Mouse (Mus musculus): ENCODE measurements around the gene Vmp1. TPM values are rescaled to one million over a fixed set of nuclear protein-coding genes. Genes with fewer than 3 reads are reported as not detected.

Vmp1 gene
- polyA plus RNA-seq, 1 experiment from 2014 or later = 109 TPM

- Histone ChIP-seq H3K4me1 (replicated peaks) (no peaks in the 10 kb centered on the region), H3K27ac (ENCODE audit: poor library complexity, severe bottlenecking) (no peak overlapping the region), H3K36me3 (no peaks in the 10 kb centered on the region), H3K4me2 (no peak overlapping the region), H3K9me3 (replicated peaks) (no peaks in the 10 kb centered on the region), H3K4me3 (no peak overlapping the region), H3K27me3 (replicated peaks) (no peaks in the 10 kb centered on the region), H3K9ac (no peak overlapping the region)
- WGBS = 78% methylated on average over 4 of the region's 4 CpGs
- ATAC-seq (ENCODE audit: insufficient number of reproducible peaks, low FRiP score) = no peak
These were observed 84.0 kb downstream of the Vmp1 start for GRCm38 (mm10) chr11:86599378-86600208.

DNA sequence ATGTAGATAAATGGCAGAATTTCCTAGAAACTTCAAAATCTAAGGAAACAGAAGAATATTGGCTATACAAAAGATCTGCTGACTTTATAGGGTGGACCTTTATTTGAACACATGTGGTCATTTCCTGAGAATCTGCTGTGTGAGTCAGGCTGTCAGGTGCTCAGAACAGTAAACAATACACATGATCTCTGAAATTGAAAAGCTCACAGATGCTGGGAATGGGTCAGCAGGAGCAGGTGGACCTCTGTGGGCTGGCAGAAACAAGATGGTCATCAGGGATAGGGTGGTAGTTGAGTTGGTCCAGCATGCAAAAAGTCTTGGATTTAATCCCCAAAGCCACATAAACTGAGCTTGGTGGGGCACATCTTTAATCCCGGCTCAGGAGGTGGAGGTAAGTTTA is 85.1 kb downstream of the Vmp1 start:
- 84% methylated on average over 1 of the region's 1 CpGs for WGBS
- Histone ChIP-seq H3K9ac (no peak overlapping the region), H3K9me3 (replicated peaks) (no peaks in the 10 kb centered on the region), H3K27me3 (replicated peaks) (no peaks in the 10 kb centered on the region), H3K4me2 (no peak overlapping the region), H3K4me3 (no peak overlapping the region), H3K4me1 (replicated peaks) (peaks cover 6% of the 10 kb centered on the region; the same call in 1 of the 2 replicates), H3K36me3 (no peaks in the 10 kb centered on the region), H3K27ac (ENCODE audit: poor library complexity, severe bottlenecking) (no peak overlapping the region)
- ATAC-seq (ENCODE audit: insufficient number of reproducible peaks, low FRiP score) = no peak

DNA sequence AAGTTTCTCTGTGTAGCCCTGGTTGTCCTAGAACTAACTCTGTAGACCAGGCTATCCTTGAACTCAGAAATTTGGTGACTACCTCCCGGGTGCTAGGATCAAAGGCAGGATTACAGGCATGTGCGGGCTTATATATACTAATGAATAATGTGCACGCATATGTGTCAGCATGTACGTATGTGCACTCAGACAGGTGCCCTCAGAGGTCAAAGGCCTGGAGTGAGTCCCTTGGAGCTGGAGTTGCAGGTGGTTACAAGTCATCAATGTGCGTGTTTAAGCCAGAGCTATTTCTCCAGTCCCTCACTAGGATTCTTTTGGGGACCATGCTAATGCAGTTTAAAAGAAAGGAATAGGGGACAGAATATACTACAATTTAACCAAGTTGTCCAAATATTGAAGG is 85.5 kb downstream of the Vmp1 start:
- WGBS = 90% methylated on average over 5 of the region's 5 CpGs
- Histone ChIP-seq H3K36me3 (no peaks in the 10 kb centered on the region), H3K4me2 (no peak overlapping the region), H3K9ac (no peak overlapping the region), H3K9me3 (replicated peaks) (no peaks in the 10 kb centered on the region), H3K27ac (ENCODE audit: poor library complexity, severe bottlenecking) (no peak overlapping the region), H3K4me1 (replicated peaks) (peaks cover 11% of the 10 kb centered on the region), H3K4me3 (no peak overlapping the region), H3K27me3 (replicated peaks) (no peaks in the 10 kb centered on the region)
- no peak for ATAC-seq (ENCODE audit: insufficient number of reproducible peaks, low FRiP score)

GRCm38 (mm10) chr11:86596976-86597375 is 86.7 kb downstream of the Vmp1 start:
- no peak overlapping the region for H3K9ac ChIP-seq
- H3K4me1 ChIP-seq (replicated peaks) = peaks cover 21% of the 10 kb centered on the region
- 85% methylated on average over 3 of the region's 3 CpGs for WGBS
- no peak overlapping the region for H3K4me2 ChIP-seq
- no peaks in the 10 kb centered on the region for H3K9me3 ChIP-seq (replicated peaks)
- ATAC-seq (ENCODE audit: insufficient number of reproducible peaks, low FRiP score) = no peak
- no peaks in the 10 kb centered on the region for H3K36me3 ChIP-seq
- no peak overlapping the region for H3K4me3 ChIP-seq
- H3K27ac ChIP-seq (ENCODE audit: poor library complexity, severe bottlenecking) = no peak overlapping the region
- no peaks in the 10 kb centered on the region for H3K27me3 ChIP-seq (replicated peaks)

- Histone ChIP-seq H3K27ac (ENCODE audit: poor library complexity, severe bottlenecking) (no peak overlapping the region), H3K27me3 (replicated peaks) (no peaks in the 10 kb centered on the region), H3K4me1 (replicated peaks) (peaks cover 23% of the 10 kb centered on the region), H3K9me3 (replicated peaks) (no peaks in the 10 kb centered on the region), H3K4me2 (no peak overlapping the region), H3K9ac (no peak overlapping the region), H3K36me3 (no peaks in the 10 kb centered on the region), H3K4me3 (no peak overlapping the region)
- WGBS = 77% methylated on average over 7 of the region's 7 CpGs
- ATAC-seq (ENCODE audit: insufficient number of reproducible peaks, low FRiP score) = no peak
These were observed 87.3 kb downstream of the Vmp1 start for GRCm38 (mm10) chr11:86596187-86596960.

GRCm38 (mm10) chr11:86595366-86595765 is 88.3 kb downstream of the Vmp1 start:
- 93% methylated on average over 6 of the region's 6 CpGs for WGBS
- Histone ChIP-seq H3K36me3 (no peaks in the 10 kb centered on the region), H3K4me3 (no peak overlapping the region), H3K9ac (no peak overlapping the region), H3K9me3 (replicated peaks) (no peaks in the 10 kb centered on the region), H3K4me1 (replicated peaks) (peaks cover 23% of the 10 kb centered on the region), H3K27me3 (replicated peaks) (no peaks in the 10 kb centered on the region), H3K27ac (ENCODE audit: poor library complexity, severe bottlenecking) (no peak overlapping the region), H3K4me2 (no peak overlapping the region)
- no peak for ATAC-seq (ENCODE audit: insufficient number of reproducible peaks, low FRiP score)

DNA sequence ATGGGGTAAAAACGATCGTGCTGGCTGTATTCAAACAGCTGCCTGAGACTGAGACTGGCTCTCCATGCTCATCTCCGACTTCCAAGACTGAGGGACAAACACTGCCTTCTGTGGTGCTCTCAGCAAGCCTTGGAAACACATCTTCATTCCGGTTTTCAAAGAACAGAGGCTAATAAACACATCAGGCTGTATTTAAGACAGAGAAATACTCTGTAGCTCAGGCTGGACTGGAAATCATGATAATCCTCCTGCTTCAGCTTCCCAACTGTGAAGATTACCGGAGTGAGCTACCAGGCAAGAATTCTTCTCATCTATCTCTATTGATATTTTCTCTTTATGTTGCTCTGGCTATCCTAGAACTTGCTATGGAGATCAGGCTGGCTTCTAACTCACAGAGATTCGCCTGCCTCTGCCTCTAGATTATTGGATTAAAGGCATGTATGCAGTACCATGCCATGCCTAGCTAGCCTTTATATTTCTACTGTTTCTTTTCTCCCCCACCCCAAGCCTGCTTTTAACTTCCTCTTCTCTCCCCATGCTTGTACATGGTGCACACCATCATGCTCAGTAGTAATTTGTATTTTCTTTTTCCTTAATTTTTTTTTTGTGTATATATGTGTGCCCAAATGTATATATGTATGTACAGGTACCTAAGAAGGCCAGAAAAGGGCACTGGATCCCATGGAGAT is 89.3 kb downstream of the Vmp1 start:
- no peak overlapping the region for H3K27ac ChIP-seq (ENCODE audit: poor library complexity, severe bottlenecking)
- no peaks in the 10 kb centered on the region for H3K27me3 ChIP-seq (replicated peaks)
- no peak overlapping the region for H3K4me2 ChIP-seq
- no peak for ATAC-seq (ENCODE audit: insufficient number of reproducible peaks, low FRiP score)
- no peak overlapping the region for H3K9ac ChIP-seq
- peaks cover 23% of the 10 kb centered on the region for H3K4me1 ChIP-seq (replicated peaks)
- no peak overlapping the region for H3K4me3 ChIP-seq
- 75% methylated on average over 6 of the region's 6 CpGs for WGBS
- H3K36me3 ChIP-seq = no peaks in the 10 kb centered on the region
- no peaks in the 10 kb centered on the region for H3K9me3 ChIP-seq (replicated peaks)

GRCm38 (mm10) chr11:86593443-86593842 is 90.2 kb downstream of the Vmp1 start:
- H3K27ac ChIP-seq (ENCODE audit: poor library complexity, severe bottlenecking) = peak overlapping the region; percentile 47; the same call in 1 of the 2 replicates
- no peak overlapping the region for H3K4me2 ChIP-seq
- 79% methylated on average over 5 of the region's 5 CpGs for WGBS
- no peak for ATAC-seq (ENCODE audit: insufficient number of reproducible peaks, low FRiP score)
- peaks cover 23% of the 10 kb centered on the region for H3K4me1 ChIP-seq (replicated peaks)
- H3K27me3 ChIP-seq (replicated peaks) = no peaks in the 10 kb centered on the region
- no peaks in the 10 kb centered on the region for H3K9me3 ChIP-seq (replicated peaks)
- no peaks in the 10 kb centered on the region for H3K36me3 ChIP-seq
- no peak overlapping the region for H3K9ac ChIP-seq
- no peak overlapping the region for H3K4me3 ChIP-seq

DNA sequence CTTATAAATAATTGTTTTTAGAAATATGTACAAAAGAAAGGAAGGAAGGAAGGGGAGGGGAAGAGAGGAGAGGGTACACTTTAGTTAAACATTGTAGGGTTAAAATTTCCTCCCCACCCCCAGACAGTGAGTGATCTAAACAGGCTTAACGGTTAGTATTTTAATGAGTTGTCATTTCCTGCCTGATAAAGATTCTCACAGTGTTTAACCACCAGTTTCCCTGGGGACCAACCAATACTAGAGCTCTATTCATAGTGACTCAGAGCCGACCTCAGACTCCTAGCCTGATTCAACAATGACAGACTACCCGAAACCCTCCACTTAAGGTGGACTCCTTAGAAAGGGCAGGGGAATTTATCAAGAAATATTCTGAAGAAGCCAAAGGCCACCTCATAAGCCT is 90.6 kb downstream of the Vmp1 start:
- 19% methylated on average over 3 of the region's 3 CpGs for WGBS
- 0 out of 2 replicates have a peak, but pooled peaks have one; percentile 48 for ATAC-seq (ENCODE audit: insufficient number of reproducible peaks, low FRiP score)
- no peaks in the 10 kb centered on the region for H3K36me3 ChIP-seq

GRCm38 (mm10) chr11:86591931-86592616 is 91.6 kb downstream of the Vmp1 start:
- ATAC-seq (ENCODE audit: insufficient number of reproducible peaks, low FRiP score) = no peak
- H3K36me3 ChIP-seq = no peaks in the 10 kb centered on the region
- no peak overlapping the region for H3K9ac ChIP-seq
- 82% methylated on average over 2 of the region's 2 CpGs for WGBS
- no peaks in the 10 kb centered on the region for H3K27me3 ChIP-seq (replicated peaks)
- no peaks in the 10 kb centered on the region for H3K9me3 ChIP-seq (replicated peaks)
- H3K4me3 ChIP-seq = no peak overlapping the region
- peaks cover 32% of the 10 kb centered on the region for H3K4me1 ChIP-seq (replicated peaks)
- H3K27ac ChIP-seq (ENCODE audit: poor library complexity, severe bottlenecking) = peak overlapping the region; percentile 64
- H3K4me2 ChIP-seq = no peak overlapping the region

More for the DNA sequence above, 90.6 kb downstream of the Vmp1 start:
- no peak overlapping the region for H3K4me2 ChIP-seq
- H3K4me1 ChIP-seq (replicated peaks) = peaks cover 25% of the 10 kb centered on the region
- H3K4me3 ChIP-seq = no peak overlapping the region
- no peak overlapping the region for H3K9ac ChIP-seq
- H3K27ac ChIP-seq (ENCODE audit: poor library complexity, severe bottlenecking) = peak overlapping the region; percentile 47; the same call in 1 of the 2 replicates
- H3K27me3 ChIP-seq (replicated peaks) = no peaks in the 10 kb centered on the region
- no peaks in the 10 kb centered on the region for H3K9me3 ChIP-seq (replicated peaks)
